Mouse (Mus musculus) CH12.LX (cell line): ENCODE measurements around the gene Ttll13. TPM values are rescaled to one million over a fixed set of nuclear protein-coding genes. Genes with fewer than 3 reads are reported as not detected.

Experiments used
- DNase-seq: peaks from one replicate; pipeline ENCODE4 v3.0.0-alpha.2; 2013; ENCODE audit errors: extremely low read depth
- H3K27ac ChIP-seq: 2 replicates; pipeline ENCODE4 v1.5.1; 2012; ENCODE audit warnings: low read depth, mild to moderate bottlenecking, control low read depth, moderate library complexity; ENCODE audit not compliant: insufficient read depth
- H3K27me3 ChIP-seq: replicated peaks from 2 replicates; pipeline ENCODE3; 2012; ENCODE audit warnings: inconsistent platforms
- H3K36me3 ChIP-seq, 2 experiments: replicated peaks in 1 of 2; 2 replicates each; pipeline versions ENCODE3 to v1.6.1; 2012; ENCODE audit warnings: inconsistent platforms in 1 of 2, low read length in 1 of 2, mild to moderate bottlenecking in 1 of 2, mixed read lengths in 1 of 2, moderate library complexity in 1 of 2; ENCODE audit not compliant: control insufficient read depth in 1 of 2, insufficient read depth in 1 of 2
- H3K4me1 ChIP-seq, 2 experiments: 2 replicates each; pipeline ENCODE4 v1.6.1; 2012; ENCODE audit warnings: inconsistent platforms in 1 of 2, moderate library complexity in 1 of 2; ENCODE audit not compliant: insufficient read depth in 2 of 2, control insufficient read depth in 1 of 2
- H3K4me2 ChIP-seq: 2 replicates; pipeline ENCODE4 v1.6.1; 2012; ENCODE audit warnings: low read depth, mild to moderate bottlenecking, control low read depth; ENCODE audit not compliant: poor library complexity, insufficient read depth, severe bottlenecking
- H3K4me3 ChIP-seq, 3 experiments: fragments of 150-350 bp in 1 of 3; sonication (generic) in 1 of 3; replicated peaks in 1 of 3; 2 replicates each; pipeline versions ENCODE3 to v1.5.1; 2011 to 2012; ENCODE audit warnings: low read depth in 2 of 3, low read length in 2 of 3, mild to moderate bottlenecking in 2 of 3, moderate library complexity in 2 of 3, control low read depth in 1 of 3, improper control_type of control experiment in 1 of 3, inconsistent platforms in 1 of 3, mixed read lengths in 1 of 3; ENCODE audit not compliant: poor library complexity in 1 of 3
- H3K79me2 ChIP-seq: replicated peaks from 2 replicates; pipeline ENCODE4 v1.6.1; 2012; ENCODE audit warnings: mild to moderate bottlenecking, moderate library complexity; ENCODE audit not compliant: control insufficient read depth, poor library complexity, insufficient read depth, severe bottlenecking; ENCODE audit errors: extremely low read depth
- H3K9ac ChIP-seq: 2 replicates; pipeline ENCODE4 v1.6.1; 2012; ENCODE audit warnings: low read depth, mild to moderate bottlenecking, control low read depth, moderate library complexity; ENCODE audit not compliant: insufficient read depth
- H3K9me3 ChIP-seq: replicated peaks from 2 replicates; pipeline ENCODE3; 2012; ENCODE audit warnings: low read length, inconsistent platforms, mixed read lengths
- BHLHE40 ChIP-seq: IDR thresholded peaks from 2 replicates; pipeline ENCODE4 v1.6.1; 2011; ENCODE audit warnings: mild to moderate bottlenecking, low read depth, low read length, improper control_type of control experiment
- CHD2 ChIP-seq: IDR thresholded peaks from 2 replicates; pipeline ENCODE4 v1.6.1; 2011; ENCODE audit warnings: low read length, improper control_type of control experiment
- CTCF ChIP-seq, 2 experiments: IDR thresholded peaks in 1 of 2; conservative IDR thresholded peaks in 1 of 2; 2 replicates each; pipeline ENCODE4 v1.5.1; 2011 to 2012; ENCODE audit warnings: low read depth in 2 of 2, low read length in 2 of 2, improper control_type of control experiment in 1 of 2, inconsistent platforms in 1 of 2, mild to moderate bottlenecking in 1 of 2, moderate library complexity in 1 of 2
- ELF1 ChIP-seq: IDR thresholded peaks from 2 replicates; pipeline ENCODE4 v1.6.1; 2014; ENCODE audit warnings: low read depth, mild to moderate bottlenecking, inconsistent platforms, low read length, improper control_type of control experiment
- ETS1 ChIP-seq: conservative IDR thresholded peaks from 2 replicates; pipeline ENCODE4 v1.6.1; 2012; ENCODE audit warnings: low read depth, mild to moderate bottlenecking, inconsistent platforms, low read length, improper control_type of control experiment, moderate library complexity
- GABPA ChIP-seq: IDR thresholded peaks from 2 replicates; pipeline ENCODE4 v1.6.1; 2012; ENCODE audit warnings: low read depth, low read length, improper control_type of control experiment, inconsistent platforms; ENCODE audit not compliant: insufficient replicate concordance
- HCFC1 ChIP-seq: IDR thresholded peaks from 2 replicates; pipeline ENCODE4 v1.6.1; 2012; ENCODE audit warnings: low read depth, mild to moderate bottlenecking, inconsistent platforms, low read length, improper control_type of control experiment
- JUN ChIP-seq: IDR thresholded peaks from 2 replicates; pipeline ENCODE4 v1.6.1; 2011; ENCODE audit warnings: low read depth, mild to moderate bottlenecking, low read length, improper control_type of control experiment, moderate library complexity; ENCODE audit not compliant: insufficient read depth
- JUND ChIP-seq: conservative IDR thresholded peaks from 2 replicates; pipeline ENCODE4 v1.6.1; 2011; ENCODE audit warnings: low read depth, low read length, improper control_type of control experiment
- MAFK ChIP-seq: IDR thresholded peaks from 2 replicates; pipeline ENCODE4 v1.6.1; 2011; ENCODE audit warnings: low read length, improper control_type of control experiment; ENCODE audit not compliant: insufficient replicate concordance
- MAX ChIP-seq: IDR thresholded peaks from 2 replicates; pipeline ENCODE4 v1.6.1; 2011; ENCODE audit warnings: low read length, improper control_type of control experiment
- MAZ ChIP-seq: IDR thresholded peaks from 2 replicates; pipeline ENCODE4 v1.6.1; 2012; ENCODE audit warnings: low read depth, mild to moderate bottlenecking, inconsistent platforms, low read length, improper control_type of control experiment, moderate library complexity
- NRF1 ChIP-seq: IDR thresholded peaks from 2 replicates; pipeline ENCODE4 v1.6.1; 2014; ENCODE audit warnings: low read depth, mild to moderate bottlenecking, inconsistent platforms, low read length, improper control_type of control experiment, moderate library complexity
- PAX5 ChIP-seq: IDR thresholded peaks from 2 replicates; pipeline ENCODE4 v1.6.1; 2012; ENCODE audit warnings: low read length, inconsistent platforms, mixed read lengths
- POLR2A ChIP-seq: IDR thresholded peaks from 2 replicates; pipeline ENCODE4 v1.6.1; 2011; ENCODE audit warnings: low read depth, mild to moderate bottlenecking, improper control_type of control experiment, low read length
- POLR2AphosphoS2 ChIP-seq: IDR thresholded peaks from 2 replicates; pipeline ENCODE4 v1.6.1; 2011; ENCODE audit warnings: low read depth, low read length, improper control_type of control experiment
- RCOR1 ChIP-seq: conservative IDR thresholded peaks from 2 replicates; pipeline ENCODE4 v1.6.1; 2012; ENCODE audit warnings: low read depth, mild to moderate bottlenecking, inconsistent platforms, low read length, improper control_type of control experiment
- SIN3A ChIP-seq: IDR thresholded peaks from 2 replicates; pipeline ENCODE4 v1.6.1; 2012; ENCODE audit warnings: low read length, improper control_type of control experiment, inconsistent platforms
- TBP ChIP-seq: conservative IDR thresholded peaks from 2 replicates; pipeline ENCODE4 v1.6.1; 2011; ENCODE audit warnings: low read depth, low read length, improper control_type of control experiment
- TCF12 ChIP-seq: IDR thresholded peaks from 2 replicates; pipeline ENCODE4 v1.6.1; 2014; ENCODE audit warnings: low read depth, mild to moderate bottlenecking, inconsistent platforms, low read length, improper control_type of control experiment
- USF1 ChIP-seq: IDR thresholded peaks from 2 replicates; pipeline ENCODE4 v1.6.1; 2014; ENCODE audit warnings: low read depth, mild to moderate bottlenecking, inconsistent platforms, low read length, improper control_type of control experiment
- USF2 ChIP-seq: conservative IDR thresholded peaks from 2 replicates; pipeline ENCODE4 v1.6.1; 2011; ENCODE audit warnings: low read depth, low read length, improper control_type of control experiment
- ZKSCAN1 ChIP-seq: IDR thresholded peaks from 2 replicates; pipeline ENCODE4 v1.6.1; 2012; ENCODE audit warnings: low read depth, inconsistent platforms, low read length, improper control_type of control experiment, borderline replicate concordance
- ZMIZ1 ChIP-seq: IDR thresholded peaks from 2 replicates; pipeline ENCODE4 v1.6.1; 2012; ENCODE audit warnings: low read depth, mild to moderate bottlenecking, inconsistent platforms, low read length, improper control_type of control experiment
- dilution Hi-C: fragments of 300-500 bp; cut with MboI; formaldehyde crosslinking; loops from 2 replicates; pipeline ENCODE4 v1.14.3; 2020; ENCODE audit warnings: low sequenced_read_pairs; ENCODE audit not compliant: extremely low pct_unique_long_range_greater_than_20kb, extremely low pct_ligation_motif_present
- in situ Hi-C: fragments of 300-500 bp; cut with MboI; formaldehyde crosslinking; loops from 3 replicates; pipeline ENCODE4 v1.14.3; 2019; ENCODE audit warnings: low sequenced_read_pairs, low pct_ligation_motif_present, low pct_unique_long_range_greater_than_20kb, mixed read lengths
- polyA plus RNA-seq: library from polyadenylated mRNA; unstranded; fragments of >175 nt; gene quantifications from 2 replicates; pipeline ENCODE4 v1.2.1, GENCODE M21; 2012; ENCODE audit warnings: low read depth; ENCODE audit not compliant: insufficient read length
- total RNA-seq, 2 experiments: library from RNA; depleted of rRNA; stranded (reverse); fragments of 300-350 nt in 1 of 2; fragments of >200 nt in 1 of 2; gene quantifications; 2 replicates each; pipeline ENCODE4 v1.2.3; 2012 to 2014

Ttll13 gene
- total and polyA plus RNA-seq, 3 experiments: 0.59 TPM; not detected in 2

GRCm38 (mm10) chr7:80273456-80273855, 27.3 kb downstream of the Ttll13 start:
- Histone ChIP-seq H3K27ac (no peak overlapping the region), H3K9me3 (no peaks in the 10 kb centered on the region), H3K9ac (no peak overlapping the region), H3K27me3 (no peaks in the 10 kb centered on the region), H3K36me3 (peaks cover 38 to 69% of the 10 kb centered on the region in 2 experiments), H3K4me1 (peaks cover 6 to 27% of the 10 kb centered on the region in 2 experiments; a peak in 3 of 4 replicates), H3K4me2 (no peak overlapping the region), H3K4me3 (no peak overlapping the region), H3K79me2 (peaks cover 18% of the 10 kb centered on the region)
- dilution Hi-C loops (no loop called here), in situ Hi-C loops (loop anchor here (25.0 kb wide), 1 partner anchor 261 kb away; the partner anchor contains the start of gene Zfp710)
- TF ChIP-seq MAZ (no peak), SIN3A (no peak), HCFC1 (no peak), ELF1 (no peak), GABPA (no peak), MAFK (no peak), POLR2AphosphoS2 (no peak), TCF12 (no peak), CHD2 (no peak), NRF1 (no peak), TBP (no peak), USF2 (no peak)
- DNase-seq: no peak

- Histone ChIP-seq H3K27ac (no peak overlapping the region), H3K4me1 (peaks cover 0 to 10% of the 10 kb centered on the region in 2 experiments; a peak in 2 of 4 replicates), H3K4me3 (no peak overlapping the region), H3K9ac (no peak overlapping the region), H3K9me3 (no peaks in the 10 kb centered on the region), H3K27me3 (no peaks in the 10 kb centered on the region), H3K36me3 (peaks cover 48 to 95% of the 10 kb centered on the region in 2 experiments), H3K4me2 (no peak overlapping the region), H3K79me2 (peaks cover 3% of the 10 kb centered on the region; the same call in 1 of the 2 replicates)
- DNase-seq: no peak
- TF ChIP-seq ETS1 (no peak), CTCF (conservative IDR thresholded peaks at IDR 0.05 in 1 of 2, IDR thresholded peaks at IDR 0.05 in 1 of 2; ENCODE audit: low read depth in 2 of 2, low read length in 2 of 2) (no peak), MAFK (no peak), GABPA (no peak), RCOR1 (no peak), NRF1 (no peak), PAX5 (no peak), BHLHE40 (no peak), MAX (no peak), ZMIZ1 (no peak), TBP (no peak), USF1 (no peak), ZKSCAN1 (no peak), POLR2A (no peak), JUND (no peak), JUN (no peak)
- TF ChIP-seq, all 38 proteins: peak for 0
- dilution Hi-C loops: no loop called here
- in situ Hi-C loops: no loop called here
Observed at GRCm38 (mm10) chr7:80276374-80276773, 30.2 kb downstream of the Ttll13 start.
